Mouse (Mus musculus) myocyte (in vitro differentiated cells): ENCODE results near the gene Xcr1.

Source experiments
- E2F4 ChIP-seq: IDR thresholded peaks from one replicate; pipeline ENCODE4 v1.6.1; 2011; ENCODE audit warnings: mild to moderate bottlenecking, control low read depth, moderate library complexity; ENCODE audit not compliant: insufficient read depth
- MYOD1 ChIP-seq, 3 experiments: IDR thresholded peaks; one replicate each; pipeline ENCODE4 v1.6.1; 2011; ENCODE audit warnings: control low read depth in 2 of 3, low read depth in 2 of 3, mild to moderate bottlenecking in 2 of 3, moderate library complexity in 1 of 3; ENCODE audit not compliant: insufficient read length in 2 of 3, control insufficient read depth in 1 of 3
- POLR2A ChIP-seq: IDR thresholded peaks from one replicate; pipeline ENCODE4 v1.6.1; 2011; ENCODE audit warnings: low read depth, mild to moderate bottlenecking, control low read depth, moderate library complexity; ENCODE audit not compliant: insufficient read length
- USF1 ChIP-seq: IDR thresholded peaks from one replicate; pipeline ENCODE4 v1.6.1; 2011; ENCODE audit warnings: low read depth, mild to moderate bottlenecking, control low read depth, moderate library complexity

- TF ChIP-seq POLR2A (no peak), E2F4 (no peak), MYOD1 (IDR thresholded peaks at IDR 0.05; ENCODE audit: control insufficient read depth in 1 of 3, insufficient read length in 2 of 3, low read depth in 2 of 3) (no peak), USF1 (no peak)
Observed at GRCm38 (mm10) chr9:123802896-123803295, 58.9 kb downstream of the Xcr1 start.
